Mouse (Mus musculus) hindbrain, embryonic 16.5 days (tissue): ENCODE data around the gene Zbtb43. TPM values are rescaled to one million over a fixed set of nuclear protein-coding genes. Genes with fewer than 3 reads are reported as not detected.
A peak's percentile ranks its signal among the peaks of the same experiment; 100 is the strongest.

Experiments
- ATAC-seq: fragments of 200-750 bp; cut with Nextera tagmentation; 2 replicates; pipeline ENCODE4 v1.8.0; 2017; ENCODE audit warnings: moderate TSS enrichment, moderate library complexity
- H3K27ac ChIP-seq: fragments of 300-500 bp; sonication (generic); 2 replicates; pipeline ENCODE4 v1.5.1; 2014; ENCODE audit warnings: low read depth, mild to moderate bottlenecking, control low read depth, low read length, moderate library complexity
- H3K27me3 ChIP-seq: fragments of 300-500 bp; sonication (generic); replicated peaks from 2 replicates; pipeline ENCODE4 v1.6.1; 2014; ENCODE audit warnings: low read length; ENCODE audit not compliant: control insufficient read depth, insufficient read depth
- H3K36me3 ChIP-seq: fragments of 300-500 bp; sonication (generic); 2 replicates; pipeline ENCODE4 v1.6.1; 2014; ENCODE audit warnings: mild to moderate bottlenecking, low read length, moderate library complexity, mixed read lengths; ENCODE audit not compliant: control insufficient read depth, insufficient read depth
- H3K4me1 ChIP-seq: fragments of 300-500 bp; sonication (generic); 2 replicates; pipeline ENCODE4 v1.6.1; 2014; ENCODE audit warnings: low read depth, low read length; ENCODE audit not compliant: control insufficient read depth, insufficient read depth
- H3K4me2 ChIP-seq: fragments of 300-500 bp; sonication (generic); 2 replicates; pipeline ENCODE4 v1.6.1; 2014; ENCODE audit warnings: mild to moderate bottlenecking, low read length, control low read depth, moderate library complexity
- H3K4me3 ChIP-seq: fragments of 300-500 bp; sonication (generic); 2 replicates; pipeline ENCODE4 v1.5.1; 2014; ENCODE audit warnings: mild to moderate bottlenecking, low read length, control low read depth, moderate library complexity
- H3K9ac ChIP-seq: fragments of 300-500 bp; sonication (generic); 2 replicates; pipeline ENCODE4 v1.6.1; 2014; ENCODE audit warnings: low read depth, mild to moderate bottlenecking, control low read depth, low read length, moderate library complexity
- H3K9me3 ChIP-seq: fragments of 300-500 bp; sonication (generic); 2 replicates; pipeline ENCODE4 v1.6.1; 2014; ENCODE audit warnings: mild to moderate bottlenecking, low read length, moderate library complexity; ENCODE audit not compliant: control insufficient read depth
- WGBS: fragments of 180-500 bp; shearing (Covaris S2); extraction: QIAGEN DNeasy Blood & Tissue Kit; methylation state at CpG from one replicate; pipeline ENCODE4 v1.1.7; 2014; 5-methylcytosine and 5-hydroxymethylcytosine counted together
- polyA plus RNA-seq: library from polyadenylated mRNA; unstranded; fragments of >200 nt; fragmentation: Nextera tagmentation; extraction: Ambion mirVana; gene quantifications from 2 replicates; pipeline ENCODE4 v1.2.1, GENCODE M21; 2015

Zbtb43 gene
- polyA plus RNA-seq, 1 experiment from 2014 or later = 21.7 TPM

DNA sequence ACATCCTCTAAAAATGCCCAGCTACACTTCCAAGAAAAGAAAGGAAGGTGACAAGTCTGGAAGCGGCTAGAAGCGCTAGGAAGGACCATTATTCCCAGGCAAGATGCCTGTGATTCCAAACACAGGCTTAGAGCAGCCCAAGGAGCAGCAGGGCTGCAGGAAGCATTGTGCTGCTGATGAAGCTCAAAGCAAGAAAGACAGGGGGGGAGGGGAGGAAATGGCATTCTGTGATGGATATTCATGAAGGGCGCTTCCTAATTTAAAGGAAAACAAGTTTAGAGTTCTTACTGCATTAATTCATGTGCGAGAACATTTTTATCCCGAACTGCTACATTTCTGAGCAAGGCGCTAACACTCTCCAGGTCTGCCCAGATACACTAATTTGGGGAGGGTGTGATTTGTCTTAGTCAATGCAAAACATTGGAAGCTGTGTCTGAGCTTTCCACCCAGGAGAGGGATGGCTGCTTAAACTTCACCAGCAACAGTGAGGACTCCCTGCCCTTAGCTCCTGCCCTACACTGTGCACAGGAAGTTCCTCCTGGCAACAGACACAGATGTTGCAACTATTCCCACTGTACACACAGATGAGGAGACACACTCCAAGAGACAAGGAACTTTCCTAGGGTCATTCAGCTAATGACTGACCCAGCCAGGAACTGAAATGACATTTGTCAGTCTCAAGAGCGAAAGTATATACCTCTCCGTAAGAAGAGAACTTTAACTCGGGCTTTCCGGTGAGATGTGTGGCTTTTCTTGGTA is 41.5 kb downstream of the Zbtb43 start:
- Histone ChIP-seq H3K27me3 (no peaks in the 10 kb centered on the region), H3K27ac (no peak overlapping the region), H3K4me1 (peaks cover 20% of the 10 kb centered on the region), H3K9ac (no peak overlapping the region), H3K9me3 (no peaks in the 10 kb centered on the region), H3K4me3 (no peak overlapping the region), H3K4me2 (no peak overlapping the region), H3K36me3 (peaks cover 2% of the 10 kb centered on the region; the same call in 1 of the 2 replicates)
- no peak for ATAC-seq
- 53% methylated on average over 10 of the region's 10 CpGs for WGBS

DNA sequence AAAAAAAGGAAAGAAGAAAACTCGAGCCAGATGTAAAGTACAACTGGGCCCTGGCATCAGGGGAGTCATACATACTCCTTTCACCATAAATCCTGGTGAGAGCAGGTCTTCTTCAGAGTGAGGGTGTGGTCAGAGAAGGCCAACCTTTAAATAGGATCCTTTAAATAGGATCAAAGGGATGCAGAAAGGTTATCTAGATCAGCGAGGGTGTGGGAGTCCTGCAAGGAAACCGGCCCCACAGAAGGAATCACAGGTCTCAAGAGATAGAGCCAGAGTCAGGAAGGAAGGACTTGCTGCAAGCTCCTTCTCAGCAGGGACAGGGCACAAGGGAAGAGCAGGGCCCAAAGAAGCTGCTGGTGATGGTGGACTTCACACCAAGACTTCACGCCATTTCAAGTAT is 50.9 kb downstream of the Zbtb43 start:
- ATAC-seq = no peak
- Histone ChIP-seq H3K4me1 (no peaks in the 10 kb centered on the region; the same call in 1 of the 2 replicates), H3K9ac (no peak overlapping the region), H3K27ac (no peak overlapping the region), H3K27me3 (no peaks in the 10 kb centered on the region), H3K4me2 (no peak overlapping the region), H3K36me3 (no peaks in the 10 kb centered on the region), H3K9me3 (no peaks in the 10 kb centered on the region), H3K4me3 (no peak overlapping the region)
- 87% methylated on average over 4 of the region's 4 CpGs for WGBS

DNA sequence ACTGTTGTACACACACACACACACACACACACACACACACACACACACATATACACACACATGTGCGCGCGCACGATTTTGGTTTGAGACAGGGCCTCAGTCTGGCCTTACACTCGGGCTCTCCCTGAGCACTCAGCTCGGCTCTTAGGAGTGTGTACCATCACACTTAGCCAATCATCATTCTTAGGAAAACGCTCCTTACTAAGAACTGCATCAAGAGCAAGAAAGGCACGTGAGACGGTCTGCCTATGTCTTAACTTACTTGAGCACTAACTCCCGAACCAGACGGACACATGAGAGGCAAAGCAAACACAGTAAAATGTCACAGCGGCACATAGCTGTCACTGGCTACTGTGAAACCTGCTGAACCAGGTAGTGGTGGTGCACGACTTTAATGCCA is 54.3 kb downstream of the Zbtb43 start:
- Histone ChIP-seq H3K9me3 (no peaks in the 10 kb centered on the region), H3K27ac (no peak overlapping the region), H3K9ac (no peak overlapping the region), H3K4me1 (no peaks in the 10 kb centered on the region; the same call in 1 of the 2 replicates), H3K4me2 (no peak overlapping the region), H3K36me3 (peaks cover 18% of the 10 kb centered on the region), H3K27me3 (no peaks in the 10 kb centered on the region), H3K4me3 (no peak overlapping the region)
- 89% methylated on average over 13 of the region's 13 CpGs for WGBS
- no peak for ATAC-seq

DNA sequence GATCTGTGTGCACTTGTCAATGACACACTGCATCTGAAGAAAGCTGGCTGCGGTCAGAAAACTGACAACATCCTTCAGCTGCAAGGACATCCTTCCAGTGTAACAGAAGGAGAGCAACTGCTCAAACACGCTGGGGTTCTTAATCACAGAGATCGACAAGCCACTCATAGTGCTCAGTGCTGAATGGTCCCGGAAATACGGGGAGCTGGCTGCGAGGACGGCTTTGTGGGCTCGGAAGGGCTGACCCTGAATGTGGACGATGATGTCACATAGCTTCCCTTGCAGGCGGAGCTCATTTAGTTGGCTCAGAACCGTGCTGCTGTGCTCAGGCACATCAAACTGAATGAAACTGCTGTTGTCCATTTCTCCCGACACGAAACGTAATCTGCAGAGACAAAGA is 56.2 kb downstream of the Zbtb43 start:
- peaks cover 21% of the 10 kb centered on the region for H3K36me3 ChIP-seq
- H3K9ac ChIP-seq = no peak overlapping the region
- H3K9me3 ChIP-seq = no peaks in the 10 kb centered on the region
- ATAC-seq = no peak
- H3K27me3 ChIP-seq = no peaks in the 10 kb centered on the region
- H3K27ac ChIP-seq = no peak overlapping the region
- no peak overlapping the region for H3K4me3 ChIP-seq
- no peak overlapping the region for H3K4me2 ChIP-seq
- 84% methylated on average over 14 of the region's 14 CpGs for WGBS
- H3K4me1 ChIP-seq = no peaks in the 10 kb centered on the region

DNA sequence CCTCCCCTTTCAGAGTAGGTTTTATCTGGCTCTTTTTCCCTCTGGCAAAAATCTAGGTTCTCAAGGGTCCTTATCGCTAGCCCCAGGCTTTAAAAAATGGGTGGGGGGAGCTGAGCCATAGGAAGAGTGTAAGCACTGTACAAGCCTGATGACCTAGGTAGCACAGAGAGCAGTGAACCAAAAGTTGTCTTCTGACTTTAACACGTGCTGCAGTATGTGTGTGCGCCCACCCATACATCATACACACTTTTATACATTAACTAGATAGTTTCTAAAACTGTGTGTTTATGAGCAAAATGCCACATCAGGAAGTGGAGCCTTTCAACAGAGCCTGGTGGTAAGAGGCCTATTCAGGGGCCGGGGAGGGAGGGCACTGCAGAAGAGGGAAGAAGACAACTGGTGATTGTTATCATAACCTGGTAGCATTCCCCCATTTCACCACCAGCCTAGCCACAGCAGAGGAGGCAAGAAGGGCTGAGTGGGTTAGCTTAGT is 64.8 kb downstream of the Zbtb43 start:
- Histone ChIP-seq H3K9ac (no peak overlapping the region), H3K9me3 (no peaks in the 10 kb centered on the region)
- 89% methylated on average over 4 of the region's 4 CpGs for WGBS

DNA sequence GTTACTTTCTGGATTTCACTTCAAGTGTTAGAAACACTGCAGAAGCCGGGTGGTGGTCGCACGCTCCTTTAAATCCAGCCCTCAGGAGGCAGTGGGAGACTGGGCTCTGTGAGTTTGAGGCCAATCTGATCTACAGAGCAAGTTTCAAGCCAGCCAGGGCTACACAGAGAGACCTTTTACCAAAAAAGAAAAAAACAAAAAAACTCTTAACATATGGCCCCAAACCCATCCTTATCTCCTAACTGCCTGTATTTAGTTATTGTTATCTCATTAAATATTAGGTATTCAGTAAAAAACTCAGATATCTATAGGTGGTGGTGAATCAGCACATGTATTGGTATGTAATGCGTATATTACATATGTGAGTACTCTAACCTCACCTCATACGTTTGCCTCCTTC is 65.7 kb downstream of the Zbtb43 start:
- 77% methylated on average over 5 of the region's 5 CpGs for WGBS

More for the DNA sequence above, 64.8 kb downstream of the Zbtb43 start:
- Histone ChIP-seq H3K27me3 (no peaks in the 10 kb centered on the region), H3K4me2 (no peak overlapping the region), H3K27ac (no peak overlapping the region), H3K4me3 (no peak overlapping the region), H3K36me3 (peaks cover 2% of the 10 kb centered on the region; the same call in 1 of the 2 replicates), H3K4me1 (peaks cover 4% of the 10 kb centered on the region; the same call in 1 of the 2 replicates)
- ATAC-seq = no peak

DNA sequence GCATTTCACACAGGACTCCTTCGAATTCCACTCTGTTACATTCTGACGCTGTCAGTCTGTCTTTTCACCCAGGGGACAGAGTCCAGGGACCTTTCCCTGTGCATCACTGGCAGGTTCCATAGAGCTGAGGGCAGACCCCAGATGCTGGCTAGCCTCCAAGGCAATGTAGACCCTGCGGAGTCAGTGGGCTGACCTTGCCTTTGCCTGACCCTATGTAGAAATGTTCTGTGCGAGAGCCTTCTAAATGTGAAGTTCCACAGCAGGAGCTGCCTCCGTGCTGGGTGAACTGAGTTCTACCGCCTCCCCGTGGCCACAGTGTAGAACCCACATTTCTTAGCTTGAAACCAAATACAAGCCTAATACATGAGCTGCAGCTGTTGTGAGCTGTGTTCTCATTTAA is 66.1 kb downstream of the Zbtb43 start:
- ATAC-seq = peak; percentile 48; the same call in 1 of the 2 replicates

More for the DNA sequence above, 65.7 kb downstream of the Zbtb43 start:
- peaks cover 4% of the 10 kb centered on the region; the same call in 1 of the 2 replicates for H3K4me1 ChIP-seq
- no peak for ATAC-seq
- no peak overlapping the region for H3K4me2 ChIP-seq
- no peak overlapping the region for H3K27ac ChIP-seq
- H3K27me3 ChIP-seq = no peaks in the 10 kb centered on the region
- no peaks in the 10 kb centered on the region for H3K36me3 ChIP-seq
- H3K4me3 ChIP-seq = no peak overlapping the region
- H3K9ac ChIP-seq = no peak overlapping the region
- H3K9me3 ChIP-seq = no peaks in the 10 kb centered on the region

DNA sequence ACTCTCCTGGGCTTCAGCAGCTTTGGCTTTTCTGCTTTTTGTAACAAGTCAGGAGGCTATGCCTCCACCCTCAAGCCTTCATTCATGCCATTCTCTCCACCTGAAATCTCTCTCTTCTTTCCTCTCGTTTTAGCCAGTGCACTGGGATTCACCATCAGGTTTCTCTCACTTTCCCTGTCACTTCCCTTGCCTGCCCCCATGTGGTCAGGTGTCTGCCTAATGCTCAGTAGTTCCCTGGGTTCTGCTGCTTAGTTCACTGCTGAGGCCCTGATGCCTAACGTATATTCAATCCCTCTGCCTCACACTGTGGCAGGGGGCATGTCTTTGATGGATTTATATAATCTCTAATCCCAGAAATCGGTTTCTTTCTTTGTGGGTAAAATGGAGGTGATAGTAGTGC is 67.1 kb downstream of the Zbtb43 start:
- no peak overlapping the region for H3K9ac ChIP-seq
- no peak for ATAC-seq

More for the DNA sequence above, 66.1 kb downstream of the Zbtb43 start:
- Histone ChIP-seq H3K9ac (no peak overlapping the region), H3K4me2 (no peak overlapping the region), H3K27ac (no peak overlapping the region), H3K9me3 (no peaks in the 10 kb centered on the region), H3K4me1 (peaks cover 4% of the 10 kb centered on the region; the same call in 1 of the 2 replicates), H3K27me3 (no peaks in the 10 kb centered on the region), H3K36me3 (no peaks in the 10 kb centered on the region), H3K4me3 (no peak overlapping the region)
- 30% methylated on average over 7 of the region's 7 CpGs for WGBS

DNA sequence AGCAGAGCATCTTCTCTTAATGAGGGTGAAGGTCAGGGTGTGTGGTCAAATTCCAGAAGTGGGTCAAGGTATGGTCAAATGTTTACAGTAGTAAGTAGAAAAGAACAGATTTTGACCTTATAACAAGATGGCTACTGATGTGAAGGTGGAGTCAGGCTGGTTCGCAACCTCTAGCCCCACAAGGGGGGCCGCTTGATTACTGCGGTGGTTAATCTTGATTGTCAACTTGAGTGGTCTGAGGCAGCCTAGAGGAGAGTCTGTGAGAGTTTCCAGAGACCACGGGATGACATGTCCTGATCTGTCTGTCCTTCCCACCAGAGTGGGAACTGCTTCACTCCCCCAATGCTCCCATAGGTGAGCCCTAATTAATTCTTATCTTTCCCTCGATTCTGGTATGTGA is 67.8 kb downstream of the Zbtb43 start:
- H3K4me3 ChIP-seq = no peak overlapping the region
- no peaks in the 10 kb centered on the region for H3K4me1 ChIP-seq
- no peak overlapping the region for H3K27ac ChIP-seq
- H3K9me3 ChIP-seq = no peaks in the 10 kb centered on the region
- no peaks in the 10 kb centered on the region for H3K27me3 ChIP-seq
- H3K36me3 ChIP-seq = no peaks in the 10 kb centered on the region
- ATAC-seq = no peak
- 86% methylated on average over 5 of the region's 5 CpGs for WGBS
- no peak overlapping the region for H3K4me2 ChIP-seq
- H3K9ac ChIP-seq = no peak overlapping the region

More for the DNA sequence above, 67.1 kb downstream of the Zbtb43 start:
- no peak overlapping the region for H3K4me2 ChIP-seq
- H3K27ac ChIP-seq = no peak overlapping the region
- no peaks in the 10 kb centered on the region for H3K36me3 ChIP-seq
- H3K4me1 ChIP-seq = no peaks in the 10 kb centered on the region
- WGBS = 34% methylated on average over 3 of the region's 3 CpGs
- no peaks in the 10 kb centered on the region for H3K9me3 ChIP-seq
- H3K27me3 ChIP-seq = no peaks in the 10 kb centered on the region
- no peak overlapping the region for H3K4me3 ChIP-seq
